Mouse (Mus musculus): Measurements from ENCODE around the gene Ndufv2.

Ndufv2 gene

GRCm38 (mm10) chr17:66101380-66102330 lies at the start of gene Ndufv2:
Gene Ndufv2 (minus strand): TSS chr17:66101559.
- DNase-seq (ENCODE audit: low spot score) = peak; percentile 92

- DNase-seq (ENCODE audit: low spot score) = peak; percentile 13
Measured at GRCm38 (mm10) chr17:66131212-66131611, 29.9 kb upstream of the Ndufv2 start.

- no peak for DNase-seq (ENCODE audit: low spot score)
Measured at GRCm38 (mm10) chr17:66130371-66130770, 29.0 kb upstream of the Ndufv2 start.

- DNase-seq (ENCODE audit: low spot score) = no peak
Measured at GRCm38 (mm10) chr17:66125211-66125610, 23.9 kb upstream of the Ndufv2 start.

- no peak for DNase-seq (ENCODE audit: low spot score)
Measured at GRCm38 (mm10) chr17:66123816-66124610, 22.7 kb upstream of the Ndufv2 start.

- peak; percentile 88 for DNase-seq (ENCODE audit: low spot score)
Measured at GRCm38 (mm10) chr17:66123066-66123815, 21.9 kb upstream of the Ndufv2 start, which contains the start of gene Ddx11. Gene Ddx11 (plus strand): TSS chr17:66123520.

GRCm38 (mm10) chr17:66120701-66121100 lies 19.3 kb upstream of the Ndufv2 start:
- DNase-seq (ENCODE audit: low spot score) = no peak

- DNase-seq (ENCODE audit: low spot score) = no peak
Measured at GRCm38 (mm10) chr17:66118991-66119390, 17.6 kb upstream of the Ndufv2 start.

- no peak for DNase-seq (ENCODE audit: low spot score)
Measured at GRCm38 (mm10) chr17:66112166-66112565, 10.8 kb upstream of the Ndufv2 start.

- DNase-seq (ENCODE audit: low spot score) = peak; percentile 86
Measured at GRCm38 (mm10) chr17:66111402-66111959, 10.1 kb upstream of the Ndufv2 start, which contains the start of gene Washc1. Gene Washc1 (plus strand): TSS chr17:66111545.

- no peak for DNase-seq (ENCODE audit: low spot score)
Measured at GRCm38 (mm10) chr17:66110746-66111145, 9.4 kb upstream of the Ndufv2 start.

GRCm38 (mm10) chr17:66108198-66108597 lies 6.8 kb upstream of the Ndufv2 start:
- DNase-seq (ENCODE audit: low spot score) = no peak

GRCm38 (mm10) chr17:66107466-66107865 lies 6.1 kb upstream of the Ndufv2 start:
- no peak for DNase-seq (ENCODE audit: low spot score)

- peak; percentile 71 for DNase-seq (ENCODE audit: low spot score)
Measured at GRCm38 (mm10) chr17:66106601-66107267, 5.4 kb upstream of the Ndufv2 start.

GRCm38 (mm10) chr17:66104076-66104475 lies 2.7 kb upstream of the Ndufv2 start:
- no peak for DNase-seq (ENCODE audit: low spot score)

- no peak for DNase-seq (ENCODE audit: low spot score)
Measured at GRCm38 (mm10) chr17:66100566-66101379, 586 bp downstream of the Ndufv2 start.

GRCm38 (mm10) chr17:66092664-66093063 lies 8.7 kb downstream of the Ndufv2 start:
- DNase-seq (ENCODE audit: low spot score) = no peak

- DNase-seq (ENCODE audit: low spot score) = no peak
Measured at GRCm38 (mm10) chr17:66092065-66092464, 9.3 kb downstream of the Ndufv2 start.

GRCm38 (mm10) chr17:66091392-66091791 lies 10.0 kb downstream of the Ndufv2 start:
- DNase-seq (ENCODE audit: low spot score) = no peak

GRCm38 (mm10) chr17:66090251-66090650 lies 11.1 kb downstream of the Ndufv2 start:
- no peak for DNase-seq (ENCODE audit: low spot score)

All from T-cell, adult 2 months (primary cell).